Mouse (Mus musculus) megakaryocyte, embryonic 14.5 days (primary cell): Measurements from ENCODE around the gene Svip.

Source experiments
- FLI1 ChIP-seq: IDR thresholded peaks from 2 replicates; pipeline ENCODE4 v1.6.1; 2012; ENCODE audit warnings: low read length, inconsistent platforms, mixed read lengths
- GATA1 ChIP-seq: IDR thresholded peaks from 3 replicates; pipeline ENCODE4 v1.6.1; 2012; ENCODE audit warnings: mixed read lengths, low read length, inconsistent platforms, borderline replicate concordance

DNA sequence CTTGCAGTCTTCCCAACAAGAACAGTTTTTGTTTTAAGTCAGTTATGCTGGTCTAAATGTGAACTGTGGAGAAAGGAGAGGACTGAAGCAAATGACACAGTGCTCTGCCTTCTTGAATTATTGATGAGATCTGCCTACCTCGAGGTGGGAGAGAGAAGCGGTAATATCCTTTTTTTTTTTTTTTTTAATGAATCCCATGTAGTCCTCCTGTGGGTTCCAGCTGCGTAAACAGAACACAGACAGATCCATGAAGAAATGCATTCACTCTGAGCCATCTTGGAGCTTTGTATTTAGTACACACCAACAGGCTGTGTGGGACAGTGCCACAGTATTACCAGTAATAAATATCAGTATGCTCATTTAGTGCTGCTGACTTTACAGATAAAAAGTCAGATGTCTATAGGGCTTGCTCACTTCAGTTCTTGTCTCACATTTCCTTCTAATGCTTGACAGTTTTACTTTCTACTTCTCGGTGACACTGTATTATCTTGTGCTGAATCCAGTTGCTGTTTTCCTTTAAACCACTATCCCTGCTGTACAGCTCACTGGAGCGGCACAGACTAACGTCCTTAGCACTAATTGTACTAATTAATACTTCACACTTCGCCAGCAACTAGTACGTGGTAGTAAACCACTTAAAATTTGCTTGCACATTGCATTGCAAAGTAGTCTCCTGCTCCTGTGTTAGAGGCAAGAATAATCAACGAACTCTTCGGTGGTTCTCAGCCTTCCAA, 43.4 kb downstream of the Svip start:
- no peak for TF ChIP-seq GATA1
- TF ChIP-seq FLI1, result no peak
